Mouse (Mus musculus): Measurements from ENCODE around the gene Tex26. TPM values are rescaled to one million over a fixed set of nuclear protein-coding genes. Genes with fewer than 3 reads are reported as not detected.

The Tex26 gene
- polyA plus RNA-seq, 1 experiment from 2014 or later: 2.1 TPM

- ATAC-seq (replicated peaks): no peak
- Histone ChIP-seq H3K4me3 (no peak overlapping the region), H3K4me2 (replicated peaks) (0 out of 2 replicates have a peak overlapping the region, but pooled peaks have one; percentile 52)
These were observed 26.8 kb upstream of the Tex26 start for GRCm38 (mm10) chr5:149412671-149413070.

GRCm38 (mm10) chr5:149414369-149415167 lies 24.9 kb upstream of the Tex26 start:
- no peak for ATAC-seq (replicated peaks)
- Histone ChIP-seq H3K27ac (replicated peaks) (no peak overlapping the region), H3K9me3 (no peaks in the 10 kb centered on the region), H3K9ac (replicated peaks) (no peak overlapping the region), H3K4me3 (no peak overlapping the region), H3K4me1 (peaks cover 22% of the 10 kb centered on the region), H3K4me2 (replicated peaks) (no peak overlapping the region), H3K27me3 (no peaks in the 10 kb centered on the region), H3K36me3 (no peaks in the 10 kb centered on the region)
- 72% methylated on average over 9 of the region's 9 CpGs for WGBS

More at GRCm38 (mm10) chr5:149412671-149413070, 26.8 kb upstream of the Tex26 start:
- Histone ChIP-seq H3K4me1 (peaks cover 22% of the 10 kb centered on the region), H3K27me3 (no peaks in the 10 kb centered on the region), H3K9ac (replicated peaks) (no peak overlapping the region), H3K27ac (replicated peaks) (no peak overlapping the region), H3K36me3 (no peaks in the 10 kb centered on the region), H3K9me3 (no peaks in the 10 kb centered on the region)
- 86% methylated on average over 10 of the region's 10 CpGs for WGBS

- Histone ChIP-seq H3K4me1 (peaks cover 4% of the 10 kb centered on the region), H3K27me3 (no peaks in the 10 kb centered on the region), H3K4me3 (no peak overlapping the region), H3K36me3 (no peaks in the 10 kb centered on the region), H3K4me2 (replicated peaks) (no peak overlapping the region), H3K9me3 (no peaks in the 10 kb centered on the region), H3K9ac (replicated peaks) (no peak overlapping the region), H3K27ac (replicated peaks) (no peak overlapping the region)
- WGBS: 94% methylated on average over 4 of the region's 4 CpGs
- no peak for ATAC-seq (replicated peaks)
These were observed 22.1 kb upstream of the Tex26 start for GRCm38 (mm10) chr5:149417381-149417780.

GRCm38 (mm10) chr5:149426525-149426924 lies 12.9 kb upstream of the Tex26 start:
- H3K9me3 ChIP-seq: no peaks in the 10 kb centered on the region
- no peak overlapping the region for H3K9ac ChIP-seq (replicated peaks)
- no peaks in the 10 kb centered on the region for H3K27me3 ChIP-seq
- no peak overlapping the region for H3K4me3 ChIP-seq
- peaks cover 22% of the 10 kb centered on the region for H3K4me1 ChIP-seq
- no peak for ATAC-seq (replicated peaks)
- WGBS: 94% methylated on average over 3 of the region's 3 CpGs
- H3K27ac ChIP-seq (replicated peaks): no peak overlapping the region
- H3K4me2 ChIP-seq (replicated peaks): no peak overlapping the region
- H3K36me3 ChIP-seq: no peaks in the 10 kb centered on the region

- Histone ChIP-seq H3K27ac (replicated peaks) (peak overlapping the region; percentile 78; the same call in 1 of the 2 replicates), H3K4me3 (no peak overlapping the region), H3K4me1 (peaks cover 22% of the 10 kb centered on the region), H3K9ac (replicated peaks) (no peak overlapping the region), H3K9me3 (no peaks in the 10 kb centered on the region), H3K36me3 (no peaks in the 10 kb centered on the region), H3K4me2 (replicated peaks) (no peak overlapping the region), H3K27me3 (no peaks in the 10 kb centered on the region)
- WGBS: 90% methylated on average over 8 of the region's 8 CpGs
- ATAC-seq (replicated peaks): no peak
These were observed 12.0 kb upstream of the Tex26 start for GRCm38 (mm10) chr5:149427277-149428060.

- Histone ChIP-seq H3K27me3 (no peaks in the 10 kb centered on the region), H3K4me2 (replicated peaks) (peak overlapping the region; percentile 19; the same call in 1 of the 2 replicates), H3K9me3 (no peaks in the 10 kb centered on the region), H3K4me3 (no peak overlapping the region), H3K4me1 (peaks cover 22% of the 10 kb centered on the region), H3K36me3 (no peaks in the 10 kb centered on the region), H3K9ac (replicated peaks) (no peak overlapping the region), H3K27ac (replicated peaks) (peak overlapping the region; percentile 78)
- 12% methylated on average over 6 of the region's 6 CpGs for WGBS
- peak; percentile 77 for ATAC-seq (replicated peaks)
These were observed 11.1 kb upstream of the Tex26 start for GRCm38 (mm10) chr5:149428347-149428746.

GRCm38 (mm10) chr5:149428810-149429255 lies 10.6 kb upstream of the Tex26 start:
- Histone ChIP-seq H3K4me3 (no peak overlapping the region), H3K36me3 (no peaks in the 10 kb centered on the region), H3K9ac (replicated peaks) (no peak overlapping the region), H3K4me1 (peaks cover 22% of the 10 kb centered on the region), H3K27me3 (no peaks in the 10 kb centered on the region), H3K27ac (replicated peaks) (peak overlapping the region; percentile 78), H3K4me2 (replicated peaks) (no peak overlapping the region), H3K9me3 (no peaks in the 10 kb centered on the region)
- 24% methylated on average over 2 of the region's 2 CpGs for WGBS
- peak; percentile 47 for ATAC-seq (replicated peaks)

GRCm38 (mm10) chr5:149429541-149429940 lies 9.9 kb upstream of the Tex26 start:
- no peak overlapping the region for H3K9ac ChIP-seq (replicated peaks)
- no peak overlapping the region for H3K4me2 ChIP-seq (replicated peaks)
- WGBS: 41% methylated on average over 4 of the region's 4 CpGs
- 0 out of 2 replicates have a peak, but pooled peaks have one; percentile 20 for ATAC-seq (replicated peaks)
- H3K36me3 ChIP-seq: no peaks in the 10 kb centered on the region
- peaks cover 26% of the 10 kb centered on the region for H3K4me1 ChIP-seq
- no peak overlapping the region for H3K4me3 ChIP-seq
- H3K27ac ChIP-seq (replicated peaks): peak overlapping the region; percentile 78
- H3K27me3 ChIP-seq: no peaks in the 10 kb centered on the region
- no peaks in the 10 kb centered on the region for H3K9me3 ChIP-seq

GRCm38 (mm10) chr5:149430943-149431342 lies 8.5 kb upstream of the Tex26 start:
- 93% methylated on average over 3 of the region's 3 CpGs for WGBS
- Histone ChIP-seq H3K4me2 (replicated peaks) (no peak overlapping the region), H3K36me3 (no peaks in the 10 kb centered on the region), H3K9me3 (no peaks in the 10 kb centered on the region), H3K4me1 (peaks cover 29% of the 10 kb centered on the region), H3K4me3 (no peak overlapping the region), H3K27ac (replicated peaks) (no peak overlapping the region), H3K27me3 (no peaks in the 10 kb centered on the region), H3K9ac (replicated peaks) (no peak overlapping the region)
- no peak for ATAC-seq (replicated peaks)

- H3K9me3 ChIP-seq: no peaks in the 10 kb centered on the region
- H3K9ac ChIP-seq (replicated peaks): no peak overlapping the region
- no peaks in the 10 kb centered on the region for H3K27me3 ChIP-seq
- H3K36me3 ChIP-seq: no peaks in the 10 kb centered on the region
- ATAC-seq (replicated peaks): no peak
- WGBS: 67% methylated on average over 7 of the region's 7 CpGs
- no peak overlapping the region for H3K4me3 ChIP-seq
- no peak overlapping the region for H3K27ac ChIP-seq (replicated peaks)
- no peak overlapping the region for H3K4me2 ChIP-seq (replicated peaks)
- H3K4me1 ChIP-seq: peaks cover 22% of the 10 kb centered on the region
These were observed 5.8 kb upstream of the Tex26 start for GRCm38 (mm10) chr5:149433618-149434017.

GRCm38 (mm10) chr5:149434141-149434690 lies 5.2 kb upstream of the Tex26 start:
- no peak overlapping the region for H3K4me3 ChIP-seq
- no peak overlapping the region for H3K4me2 ChIP-seq (replicated peaks)
- H3K4me1 ChIP-seq: peaks cover 21% of the 10 kb centered on the region
- ATAC-seq (replicated peaks): no peak
- no peaks in the 10 kb centered on the region for H3K36me3 ChIP-seq
- H3K9me3 ChIP-seq: no peaks in the 10 kb centered on the region
- WGBS: 30% methylated on average over 9 of the region's 9 CpGs
- H3K9ac ChIP-seq (replicated peaks): no peak overlapping the region
- H3K27me3 ChIP-seq: no peaks in the 10 kb centered on the region
- H3K27ac ChIP-seq (replicated peaks): no peak overlapping the region

- no peak for ATAC-seq (replicated peaks)
These were observed 2.9 kb upstream of the Tex26 start for GRCm38 (mm10) chr5:149436541-149436940.

More at GRCm38 (mm10) chr5:149436541-149436940, 2.9 kb upstream of the Tex26 start:
- no peaks in the 10 kb centered on the region for H3K27me3 ChIP-seq
- H3K27ac ChIP-seq (replicated peaks): peak overlapping the region; percentile 34; the same call in 1 of the 2 replicates
- 68% methylated on average over 3 of the region's 3 CpGs for WGBS
- H3K4me3 ChIP-seq: no peak overlapping the region
- peaks cover 36% of the 10 kb centered on the region for H3K4me1 ChIP-seq
- H3K9me3 ChIP-seq: no peaks in the 10 kb centered on the region
- H3K4me2 ChIP-seq (replicated peaks): no peak overlapping the region
- no peaks in the 10 kb centered on the region for H3K36me3 ChIP-seq
- no peak overlapping the region for H3K9ac ChIP-seq (replicated peaks)

All from forebrain, embryonic 15.5 days (tissue).